Mouse (Mus musculus) T-cell, adult 2 months (primary cell): ENCODE results near the gene Tmem87a.

Source experiments
- DNase-seq: peaks from one replicate; pipeline ENCODE4 v3.0.0; 2022; ENCODE audit warnings: low spot score

Tmem87a gene

GRCm38 (mm10) chr2:120366501-120366900 lies 37.4 kb downstream of the Tmem87a start:
- no peak for DNase-seq

- no peak for DNase-seq
Measured at GRCm38 (mm10) chr2:120360425-120360824, 43.5 kb downstream of the Tmem87a start.

DNA sequence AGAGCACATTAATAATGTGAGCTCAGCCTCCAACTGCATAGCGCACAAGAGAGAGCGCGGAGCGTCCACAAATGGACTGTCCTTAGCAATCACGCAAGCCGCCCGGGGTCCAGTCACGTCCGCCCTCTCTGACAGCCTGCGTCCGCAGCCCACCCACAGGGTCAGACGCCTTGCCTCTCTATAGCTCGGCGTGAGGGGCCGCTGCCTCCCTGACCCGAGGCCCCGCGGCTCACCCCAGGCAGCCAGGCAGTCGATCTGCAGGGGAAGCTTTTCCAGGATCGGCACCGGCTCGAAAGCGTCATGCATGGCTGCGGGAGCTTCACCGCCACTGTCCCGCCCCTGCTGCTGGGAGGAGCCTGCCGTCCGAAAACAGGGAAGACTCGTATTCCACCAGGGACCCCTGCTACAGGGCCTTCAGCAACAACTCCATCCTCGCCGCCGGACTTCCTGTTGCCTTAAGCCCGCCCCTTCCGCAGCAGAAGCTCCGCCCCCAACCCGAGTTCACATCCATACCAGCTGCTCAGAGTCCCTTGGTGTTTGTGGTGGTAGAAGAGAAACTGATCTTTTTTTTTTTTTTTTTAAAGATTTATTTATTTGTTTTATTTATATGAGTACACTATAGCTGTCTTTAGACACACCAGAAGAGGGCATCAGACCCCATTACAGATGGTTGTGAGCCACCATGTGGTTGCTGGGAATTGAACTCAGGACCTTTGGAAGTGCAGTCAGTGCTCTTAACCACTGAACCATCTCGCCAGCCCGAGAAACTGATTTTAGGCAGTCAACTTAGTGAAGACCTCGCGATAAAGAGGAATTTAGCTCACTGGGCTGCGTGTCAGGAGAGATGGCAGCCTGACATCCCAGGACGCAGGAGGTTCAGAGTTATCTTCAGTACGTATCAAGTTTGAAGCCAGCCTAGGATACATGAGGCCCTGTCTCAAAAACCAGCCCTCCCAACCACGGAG lies 50.9 kb downstream of the Tmem87a start, which contains the start of gene Vps39:
Gene Vps39, minus strand, starts transcription at position 456 of the 965 bp plus-strand sequence.
- peak; percentile 87 for DNase-seq

- no peak for DNase-seq
Measured at GRCm38 (mm10) chr2:120351321-120351720, 52.6 kb downstream of the Tmem87a start.

DNA sequence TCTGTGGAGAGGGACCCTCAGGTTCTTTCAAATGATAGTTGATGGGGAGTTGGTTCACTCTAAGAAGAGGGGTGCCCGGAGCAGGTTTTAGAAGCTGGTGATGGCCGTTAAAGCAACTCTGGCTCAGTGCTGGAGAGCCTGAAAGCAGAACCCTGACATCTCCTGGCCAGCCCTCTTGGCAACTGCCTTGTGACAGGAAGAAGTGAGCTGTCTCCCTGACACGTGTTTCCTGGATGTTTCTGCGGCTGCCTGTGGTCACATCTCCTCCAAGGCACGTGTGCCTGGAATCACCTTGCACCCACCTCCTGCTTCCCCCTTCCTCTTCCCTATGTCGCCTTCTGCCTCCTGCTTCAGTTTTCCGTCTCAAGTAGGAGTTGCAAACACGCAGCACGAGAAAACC lies 55.8 kb downstream of the Tmem87a start:
- DNase-seq = peak; percentile 19

DNA sequence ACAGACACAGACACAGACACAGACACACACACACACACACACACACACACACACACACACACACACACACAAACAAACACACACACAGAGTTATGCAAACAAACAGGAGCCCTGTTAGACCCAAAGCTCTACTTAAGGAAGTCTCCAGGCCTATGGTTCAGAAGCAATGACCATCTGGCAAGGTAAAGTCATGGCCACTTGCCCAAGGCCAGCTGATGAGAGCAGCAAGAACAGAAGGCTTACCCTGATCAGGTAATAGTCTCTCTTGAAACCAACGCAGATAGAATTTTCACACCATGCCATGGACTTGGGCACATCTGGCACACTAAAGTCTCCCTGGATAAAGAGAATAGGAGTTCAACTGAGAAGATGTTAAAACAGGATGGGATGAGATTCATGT lies 62.2 kb downstream of the Tmem87a start:
- no peak for DNase-seq

DNA sequence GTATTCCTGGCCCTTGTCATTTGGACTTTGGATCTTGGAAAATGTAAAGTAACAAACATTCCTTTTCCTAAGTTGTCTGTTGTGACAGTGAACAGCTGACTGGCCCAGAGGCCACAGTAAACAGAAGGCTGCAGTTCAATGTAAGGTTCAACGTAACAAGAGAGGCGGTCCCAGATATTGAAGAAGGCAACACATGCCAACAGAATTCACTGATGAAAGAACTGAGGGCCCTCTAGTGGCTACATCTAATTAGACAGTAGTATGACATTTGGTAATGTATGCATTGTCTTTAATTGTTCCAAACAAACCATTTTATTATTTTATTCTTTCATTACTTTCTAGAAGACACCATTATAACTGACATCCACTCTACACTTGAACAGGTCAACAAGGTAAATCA lies 66.0 kb downstream of the Tmem87a start:
- no peak for DNase-seq

GRCm38 (mm10) chr2:120331575-120331974 lies 72.3 kb downstream of the Tmem87a start:
- no peak for DNase-seq

- DNase-seq = no peak
Measured at GRCm38 (mm10) chr2:120315077-120315476, 88.8 kb downstream of the Tmem87a start.

DNA sequence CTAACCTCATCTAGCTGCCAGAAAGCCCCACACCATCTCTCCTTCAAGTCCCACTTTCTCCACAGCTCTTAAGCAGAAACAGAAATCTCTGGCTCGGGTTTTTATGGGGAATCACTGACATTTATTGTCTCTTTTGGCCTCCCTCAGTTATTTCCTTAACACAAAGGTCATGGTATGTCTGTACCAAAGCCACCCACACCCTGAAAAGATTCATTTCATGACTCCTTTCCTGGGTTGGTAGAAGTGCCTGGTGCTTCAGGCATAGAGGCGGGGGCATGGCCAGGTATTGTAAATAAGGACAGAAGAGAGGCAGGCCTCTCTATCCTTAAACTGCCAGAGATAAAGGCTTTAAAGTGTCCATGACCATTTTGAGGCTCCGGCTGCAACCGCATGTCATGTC lies 89.4 kb downstream of the Tmem87a start:
- no peak for DNase-seq

DNA sequence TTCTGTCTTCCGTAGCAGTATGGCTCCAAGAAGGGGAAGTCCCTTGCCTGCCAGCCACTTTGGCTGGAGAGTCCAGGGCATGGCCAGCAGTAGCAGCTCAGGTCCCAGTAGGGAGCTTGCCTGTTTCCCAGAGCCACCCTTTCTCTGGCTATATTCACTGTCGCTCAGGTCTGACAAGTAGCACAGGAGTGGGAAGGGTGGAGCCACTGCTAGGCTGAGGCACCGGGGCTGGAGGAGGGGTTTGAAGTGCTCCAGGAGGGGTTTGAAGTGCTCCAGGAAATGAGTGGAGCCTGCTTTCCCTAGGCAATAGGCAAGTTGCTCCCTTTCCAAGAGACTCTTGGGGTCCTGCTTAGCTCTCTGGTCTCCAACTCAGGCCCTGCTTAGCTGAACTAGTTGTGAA lies 89.9 kb downstream of the Tmem87a start, which contains the start of gene Pla2g4f:
Gene Pla2g4f, minus strand, starts transcription at position 190 of the 400 bp plus-strand sequence.
- no peak for DNase-seq

GRCm38 (mm10) chr2:120312276-120312825 lies 91.6 kb downstream of the Tmem87a start:
- DNase-seq = no peak
